Mouse (Mus musculus) cerebellum, adult 2 months (tissue): ENCODE data around the gene Lmo1.

Experiments
- CTCF ChIP-seq: fragments of 200-500 bp; IDR thresholded peaks from 2 replicates; pipeline ENCODE4 v1.5.1; 2011; ENCODE audit warnings: low read depth, mild to moderate bottlenecking, control low read depth, low read length, moderate library complexity, borderline replicate concordance; ENCODE audit not compliant: insufficient read depth
- POLR2A ChIP-seq: fragments of 200-500 bp; IDR thresholded peaks from 2 replicates; pipeline ENCODE4 v1.6.1; 2011; ENCODE audit warnings: low read length, control low read depth, borderline replicate concordance; ENCODE audit not compliant: insufficient read depth

GRCm38 (mm10) chr7:109129946-109130686 is 44.9 kb downstream of the Lmo1 start:
- TF ChIP-seq CTCF (peak; percentile 9; the same call in 1 of the 2 replicates), POLR2A (no peak)
